Mouse (Mus musculus): ENCODE results near the gene Ncam1.

GRCm38 (mm10) chr9:49630336-49630735 lies 168.4 kb downstream of the Ncam1 start:
- no peak for TF ChIP-seq CTCF (IDR thresholded peaks at IDR 0.05; ENCODE audit: low read depth)
- TF ChIP-seq EP300 (IDR thresholded peaks at IDR 0.05; ENCODE audit: low read depth) = no peak

Measured in liver, postnatal 0 days (tissue).